ENCODE assay signal across 7 mouse cellular contexts in the genomic region with DNA sequence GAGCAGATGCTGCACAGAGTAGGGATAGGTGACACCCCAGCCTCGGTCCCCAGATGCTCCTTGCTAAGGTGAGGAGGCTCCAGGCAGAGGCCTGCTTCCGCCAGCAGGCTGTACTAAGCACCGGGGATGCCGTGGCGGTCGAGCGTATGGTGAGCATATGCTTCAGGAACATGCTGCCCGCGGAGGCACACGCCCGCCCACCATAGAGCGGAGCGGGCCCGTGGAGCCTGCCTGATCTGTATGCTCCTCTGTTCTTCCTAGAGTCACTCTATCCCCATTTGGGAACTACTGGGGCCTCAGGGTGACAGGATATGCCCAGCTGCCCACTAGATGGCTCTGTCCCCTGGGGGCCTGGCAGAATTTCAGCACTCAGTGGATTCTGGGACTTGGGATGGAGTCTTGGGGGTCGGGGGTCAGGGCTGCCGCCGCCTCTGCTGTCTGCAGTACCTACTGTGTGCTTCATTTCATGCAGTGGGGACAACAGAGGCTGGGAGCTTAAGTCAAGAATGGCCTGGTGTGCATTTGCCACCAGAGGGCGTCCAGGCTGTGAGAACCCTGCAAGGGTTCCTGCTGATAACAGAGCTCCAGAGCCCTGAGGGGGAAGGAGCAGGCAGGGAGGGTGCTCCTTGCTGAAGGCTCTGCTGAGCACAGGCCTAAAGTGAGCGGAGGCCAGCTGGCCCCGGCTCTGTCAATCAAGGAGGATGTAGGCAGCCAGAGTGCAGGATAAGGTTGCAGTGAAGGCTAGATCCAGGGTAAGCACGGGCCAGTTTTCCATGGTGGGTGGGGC.
DNase-seq lines count a peak whose midpoint lies in the region; ATAC-seq and TF ChIP-seq lines count a peak whose summit lies in the region.

No protein-coding gene starts in this region.

- dilution Hi-C loops in CH12.LX (cut with MboI; ENCODE audit: extremely low pct_ligation_motif_present, extremely low pct_unique_long_range_greater_than_20kb, low sequenced_read_pairs) = no loop called here

- peaks cover 39% of the 10 kb centered on the region for H3K27me3 ChIP-seq in CH12.LX (replicated peaks)
- H3K27me3 ChIP-seq in heart, embryonic 11.5 days (ENCODE audit: control insufficient read depth, insufficient read depth, low read length) = no peaks in the 10 kb centered on the region
- H3K27me3 ChIP-seq in lung, embryonic 14.5 days (ENCODE audit: insufficient read depth, low read length) = no peaks in the 10 kb centered on the region
- H3K27me3 ChIP-seq in small intestine, adult 2 months (ENCODE audit: control insufficient read depth, insufficient read depth, low read length) = no peaks in the 10 kb centered on the region

- WGBS in heart, embryonic 11.5 days (ENCODE audit: insufficient replicate concordance) = 39% methylated on average over 21 of the region's 21 CpGs
- WGBS in lung, embryonic 14.5 days = 38% methylated on average over 21 of the region's 21 CpGs
- 63% methylated on average over 21 of the region's 21 CpGs for WGBS in small intestine, adult 2 months

- no peak overlapping the region for H3K4me3 ChIP-seq in CH12.LX (replicated peaks in 1 of 3; ENCODE audit: low read depth in 2 of 3, low read length in 2 of 3, poor library complexity in 1 of 3)
- no peak overlapping the region for H3K4me3 ChIP-seq in heart, embryonic 11.5 days (ENCODE audit: low read depth, low read length)
- H3K4me3 ChIP-seq in lung, embryonic 14.5 days (ENCODE audit: low read depth, low read length) = no peak overlapping the region
- no peak overlapping the region for H3K4me3 ChIP-seq in small intestine, adult 2 months (ENCODE audit: low read depth, low read length)

- no peak overlapping the region for H3K9ac ChIP-seq in CH12.LX (ENCODE audit: insufficient read depth, low read depth)
- H3K9ac ChIP-seq in heart, embryonic 11.5 days (ENCODE audit: low read depth, low read length) = 0 out of 2 replicates have a peak overlapping the region, but pooled peaks have one; percentile 43
- H3K9ac ChIP-seq in lung, embryonic 14.5 days = no peak overlapping the region

- no peaks in the 10 kb centered on the region for H3K36me3 ChIP-seq in CH12.LX (replicated peaks in 1 of 2; ENCODE audit: control insufficient read depth in 1 of 2, insufficient read depth in 1 of 2, low read length in 1 of 2)
- H3K36me3 ChIP-seq in heart, embryonic 11.5 days (ENCODE audit: control insufficient read depth, insufficient read depth, low read length) = no peaks in the 10 kb centered on the region
- no peaks in the 10 kb centered on the region for H3K36me3 ChIP-seq in lung, embryonic 14.5 days (ENCODE audit: insufficient read depth)
- no peaks in the 10 kb centered on the region for H3K36me3 ChIP-seq in small intestine, adult 2 months (ENCODE audit: control insufficient read depth, insufficient read depth, low read length)

- TF ChIP-seq EP300 in CH12.LX (IDR thresholded peaks at IDR 0.05; ENCODE audit: low read length) = no peak

- no peaks in the 10 kb centered on the region for H3K79me2 ChIP-seq in CH12.LX (replicated peaks; ENCODE audit: control insufficient read depth, extremely low read depth, insufficient read depth, poor library complexity, severe bottlenecking)

- in situ Hi-C loops in CH12.LX (cut with MboI; ENCODE audit: low pct_ligation_motif_present, low pct_unique_long_range_greater_than_20kb, low sequenced_read_pairs) = no loop called here

- H3K4me2 ChIP-seq in CH12.LX (ENCODE audit: insufficient read depth, low read depth, poor library complexity, severe bottlenecking) = no peak overlapping the region
- peak overlapping the region; percentile 27 for H3K4me2 ChIP-seq in heart, embryonic 11.5 days
- no peak overlapping the region for H3K4me2 ChIP-seq in lung, embryonic 14.5 days

- no peaks in the 10 kb centered on the region for H3K9me3 ChIP-seq in CH12.LX (replicated peaks; ENCODE audit: low read length)
- no peaks in the 10 kb centered on the region for H3K9me3 ChIP-seq in heart, embryonic 11.5 days (replicated peaks; ENCODE audit: control insufficient read depth, low read length)
- no peaks in the 10 kb centered on the region for H3K9me3 ChIP-seq in lung, embryonic 14.5 days (ENCODE audit: low read depth, low read length)

- DNase-seq in CH12.LX (ENCODE audit: extremely low read depth) = no peak
- peak; percentile 94 for DNase-seq in ZHBTc4 (ENCODE audit: low read depth, low spot score)
- DNase-seq in embryo, embryonic 9.5 days (ENCODE audit: extremely low spot score) = peak; percentile 69
- DNase-seq in kidney, postnatal 25 days = peak; percentile 70 to 72
- peak; percentile 86 for DNase-seq in lung, embryonic 14.5 days

- TF ChIP-seq POLR2A in CH12.LX (IDR thresholded peaks at IDR 0.05; ENCODE audit: low read depth, low read length) = no peak
- TF ChIP-seq POLR2A in small intestine, adult 2 months (IDR thresholded peaks at IDR 0.05; ENCODE audit: low read depth, low read length) = no peak

- TF ChIP-seq RAD21 in CH12.LX (IDR thresholded peaks at IDR 0.05; ENCODE audit: low read depth, low read length) = peak; percentile 16

- peak; percentile 28 for ATAC-seq in heart, embryonic 11.5 days (replicated peaks; ENCODE audit: insufficient number of reproducible peaks, low FRiP score, low TSS enrichment)
- peak; percentile 26 for ATAC-seq in lung, embryonic 14.5 days (ENCODE audit: insufficient read depth)

- H3K27ac ChIP-seq in CH12.LX (ENCODE audit: insufficient read depth, low read depth) = no peak overlapping the region
- peak overlapping the region; percentile 73 for H3K27ac ChIP-seq in heart, embryonic 11.5 days (ENCODE audit: low read depth, low read length)
- H3K27ac ChIP-seq in lung, embryonic 14.5 days (ENCODE audit: low read depth) = peak overlapping the region; percentile 13
- H3K27ac ChIP-seq in small intestine, adult 2 months (ENCODE audit: insufficient read depth, low read depth, low read length) = no peak overlapping the region

- H3K4me1 ChIP-seq in CH12.LX (ENCODE audit: control insufficient read depth in 1 of 2, insufficient read depth in 2 of 2) = peaks cover 3 to 27% of the 10 kb centered on the region in 2 experiments; a peak in 3 of 4 replicates
- peaks cover 73% of the 10 kb centered on the region for H3K4me1 ChIP-seq in heart, embryonic 11.5 days (ENCODE audit: control insufficient read depth, insufficient read depth, low read length)
- peaks cover 65% of the 10 kb centered on the region for H3K4me1 ChIP-seq in lung, embryonic 14.5 days (ENCODE audit: insufficient read depth)
- peaks cover 10% of the 10 kb centered on the region for H3K4me1 ChIP-seq in small intestine, adult 2 months (ENCODE audit: control insufficient read depth, insufficient read depth, insufficient read length, low read length)

- TF ChIP-seq CTCF in CH12.LX (conservative IDR thresholded peaks at IDR 0.05 in 1 of 2, IDR thresholded peaks at IDR 0.05 in 1 of 2; ENCODE audit: low read depth in 2 of 2, low read length in 2 of 2) = peak; percentile 37 to 88
- TF ChIP-seq CTCF in lung, embryonic 14.5 days (IDR thresholded peaks at IDR 0.05; ENCODE audit: low read depth) = peak; percentile 93
- TF ChIP-seq CTCF in small intestine, adult 2 months (IDR thresholded peaks at IDR 0.05; ENCODE audit: extremely low read depth, insufficient read length, insufficient replicate concordance, low read depth, low read length) = peak; percentile 91; the same call in 1 of the 2 replicates

TF ChIP-seq in CH12.LX, 34 proteins besides CTCF, POLR2A, EP300 and RAD21:
- TF ChIP-seq RCOR1 (conservative IDR thresholded peaks at IDR 0.05; ENCODE audit: low read depth, low read length) (no peak), KAT2A (IDR thresholded peaks at IDR 0.05; ENCODE audit: insufficient replicate concordance, low read length) (no peak), ZC3H11A (IDR thresholded peaks at IDR 0.05; ENCODE audit: low read depth, low read length) (no peak), BHLHE40 (IDR thresholded peaks at IDR 0.05; ENCODE audit: low read depth, low read length) (no peak), SIN3A (IDR thresholded peaks at IDR 0.05; ENCODE audit: low read length) (no peak), NELFE (IDR thresholded peaks at IDR 0.05; ENCODE audit: low read depth, low read length) (no peak), ELF1 (IDR thresholded peaks at IDR 0.05; ENCODE audit: low read depth, low read length) (no peak), ZKSCAN1 (IDR thresholded peaks at IDR 0.05; ENCODE audit: borderline replicate concordance, low read depth, low read length) (peak; percentile 15; the same call in 1 of the 2 replicates), SMC3 (IDR thresholded peaks at IDR 0.05; ENCODE audit: low read depth, low read length) (peak; percentile 58), ZNF384 (IDR thresholded peaks at IDR 0.05; ENCODE audit: low read depth, low read length) (no peak), MEF2A (IDR thresholded peaks at IDR 0.05; ENCODE audit: borderline replicate concordance, low read depth, low read length) (no peak), JUND (conservative IDR thresholded peaks at IDR 0.05; ENCODE audit: low read depth, low read length) (no peak), PAX5 (IDR thresholded peaks at IDR 0.05; ENCODE audit: low read length) (no peak), MAZ (IDR thresholded peaks at IDR 0.05; ENCODE audit: low read depth, low read length) (no peak)

Comparison
In these comparisons a context has a peak if more than half of its experiments do, and no peak if none do; other contexts are left out.
1. H3K27ac ChIP-seq: peak in heart, embryonic 11.5 days (single experiment) and lung, embryonic 14.5 days (single experiment); none in CH12.LX (single experiment) and small intestine, adult 2 months (single experiment).
2. Peak in every context shown above with its lines, with median percentiles within 50 percentile points of each other: CTCF ChIP-seq.